In the genomic region with DNA sequence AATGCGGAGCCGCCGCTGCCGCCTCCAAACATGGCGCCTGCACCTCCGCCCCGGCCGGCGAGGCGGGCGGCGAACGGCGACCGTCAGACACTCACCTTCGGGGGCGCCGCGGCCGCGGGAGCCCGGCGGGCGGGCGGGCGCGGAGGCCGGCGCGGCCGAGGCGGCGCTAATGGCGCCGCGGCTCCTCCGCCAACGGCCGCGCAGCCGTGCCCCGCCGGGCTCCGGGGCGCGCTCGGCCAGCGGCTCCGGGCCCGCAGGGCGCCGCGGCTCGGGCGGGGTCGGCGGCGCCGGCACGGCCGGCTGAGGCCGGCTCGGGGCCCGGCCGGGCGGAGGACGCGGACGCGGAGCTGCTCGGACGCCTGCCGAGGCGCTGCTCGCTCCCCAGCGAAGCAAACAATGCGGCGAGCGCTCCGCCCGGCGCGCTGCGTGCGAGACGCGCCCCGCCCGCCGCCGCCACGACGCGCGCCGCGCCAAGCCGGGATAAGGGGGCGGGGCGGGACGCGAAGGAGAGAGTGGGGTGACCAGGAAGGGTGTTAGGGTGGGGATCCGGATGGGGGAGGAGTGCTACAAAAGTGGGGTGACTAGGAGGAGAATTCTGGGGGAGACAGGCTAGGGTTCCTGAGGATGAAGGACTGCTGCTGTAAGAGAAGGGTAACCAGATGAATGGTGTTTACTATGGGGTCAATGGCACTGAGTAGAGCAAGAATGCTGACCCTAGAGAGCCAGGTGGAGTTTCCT, we compare ENCODE assay signal across 8 mouse cellular contexts. TPM values are rescaled to one million over a fixed set of nuclear protein-coding genes. Genes with fewer than 3 reads are reported as not detected.
A peak's percentile ranks its signal among the peaks of the same experiment; 100 is the strongest.
DNase-seq lines count a peak whose midpoint lies in the region; ATAC-seq and TF ChIP-seq lines count a peak whose summit lies in the region.

Brd1 (minus strand) TSS at position 400 of the 738 bp plus-strand sequence.

- under 1% methylated on average over 99 of the region's 103 CpGs for WGBS in hindbrain, embryonic 14.5 days

- POLR2A ChIA-PET in Patski (lab: Charles Lee) = no interaction called here

- CTCF ChIA-PET in Patski (lab: Charles Lee) = no interaction called here

- in situ Hi-C loops in Patski (cut with MboI; ENCODE audit: low pct_unique_long_range_greater_than_20kb) = no loop called here

- H3K4me3 ChIP-seq in hindbrain, embryonic 14.5 days (replicated peaks; ENCODE audit: low read length) = peak within 1 kb of the TSS; percentile 97

- peak within 1 kb of the TSS; percentile 82 for H3K27ac ChIP-seq in hindbrain, embryonic 14.5 days

- no peak for DNase-seq in Patski (ENCODE audit: low read depth, low spot score)
- peak; percentile 89 to 95 for DNase-seq in cerebellum, postnatal 25 days
- DNase-seq in frontal cortex, postnatal 36 days (ENCODE audit: low spot score in 2 of 2) = peak; percentile 74 to 77
- DNase-seq in hindbrain, embryonic 14.5 days (ENCODE audit: low spot score) = peak; percentile 84
- DNase-seq in left cerebral cortex, adult 18-20 months (ENCODE audit: low spot score in 2 of 2) = peak; percentile 77 to 86
- peak; percentile 87 to 91 for DNase-seq in lung, postnatal 4 days
- peak; percentile 70 for DNase-seq in retina, postnatal 7 days (ENCODE audit: low read depth, low spot score)
- DNase-seq in urinary bladder, adult 2 months (ENCODE audit: low spot score) = peak; percentile 79

- peak within 1 kb of the TSS; percentile 96 for H3K4me2 ChIP-seq in hindbrain, embryonic 14.5 days (replicated peaks)

- peaks cover 25% of the 10 kb centered on the region for H3K4me1 ChIP-seq in hindbrain, embryonic 14.5 days (replicated peaks; ENCODE audit: control insufficient read depth, insufficient read depth, low read length)

- no peak for TF ChIP-seq CTCF in Patski (IDR thresholded peaks at IDR 0.05)

- H3K27me3 ChIP-seq in Patski = no peaks in the 10 kb centered on the region
- no peaks in the 10 kb centered on the region for H3K27me3 ChIP-seq in hindbrain, embryonic 14.5 days (ENCODE audit: control insufficient read depth, insufficient read depth, low read length)

- H3K9ac ChIP-seq in hindbrain, embryonic 14.5 days = peak within 1 kb of the TSS; percentile 98

- H3K9me3 ChIP-seq in hindbrain, embryonic 14.5 days (ENCODE audit: control insufficient read depth, low read length) = no peaks in the 10 kb centered on the region

- peaks cover 16% of the 10 kb centered on the region for H3K36me3 ChIP-seq in hindbrain, embryonic 14.5 days (replicated peaks; ENCODE audit: control insufficient read depth, insufficient read depth)

- ATAC-seq in Patski = peak; percentile 79
- peak; percentile 86 for ATAC-seq in hindbrain, embryonic 14.5 days (ENCODE audit: low FRiP score)

RNA-seq across cellular contexts. Expression of gene Brd1, which starts in this region (rescaled TPM):
- 41.7 TPM for polyA plus RNA-seq in Patski (2021)
- polyA plus RNA-seq in hindbrain, embryonic 14.5 days (2014; fragmentation: Nextera tagmentation; extraction: Ambion mirVana) = 20.3 and 20.8 TPM in 2 replicates
- total RNA-seq in left cerebral cortex, adult 18-20 months (2021) = 10 to 100 TPM; 49.9 to 53.0 TPM
- polyA plus RNA-seq in urinary bladder, adult 2 months (2012; rRNA removed) = 13.7 and 21.7 TPM in 2 replicates
